Mouse (Mus musculus) ES-Bruce4 (cell line): ENCODE results near the gene Usp39. TPM values are rescaled to one million over a fixed set of nuclear protein-coding genes. Genes with fewer than 3 reads are reported as not detected.

Source experiments
- H3K27ac ChIP-seq: 2 replicates; pipeline ENCODE4 v1.5.1; 2012; ENCODE audit warnings: low read length, inconsistent platforms; ENCODE audit not compliant: insufficient read depth
- H3K27me3 ChIP-seq: 2 replicates; pipeline ENCODE4 v1.6.1; 2012; ENCODE audit warnings: mild to moderate bottlenecking, low read length, inconsistent platforms; ENCODE audit not compliant: control insufficient read depth, poor library complexity, insufficient read depth, severe bottlenecking
- H3K36me3 ChIP-seq: 2 replicates; pipeline ENCODE4 v1.6.1; 2012; ENCODE audit warnings: inconsistent platforms, mild to moderate bottlenecking, low read length, moderate library complexity; ENCODE audit not compliant: control insufficient read depth, poor library complexity, insufficient read depth, severe bottlenecking
- H3K4me1 ChIP-seq: one replicate; pipeline ENCODE4 v1.8.1; 2011; ENCODE audit warnings: low read length; ENCODE audit not compliant: control insufficient read depth, insufficient read depth
- H3K4me3 ChIP-seq: 2 replicates; pipeline ENCODE4 v1.5.1; 2011; ENCODE audit warnings: low read depth, mild to moderate bottlenecking, low read length
- H3K9ac ChIP-seq: 2 replicates; pipeline ENCODE4 v1.6.1; 2012; ENCODE audit warnings: low read depth, mild to moderate bottlenecking, inconsistent platforms; ENCODE audit not compliant: poor library complexity, severe bottlenecking
- H3K9me3 ChIP-seq: replicated peaks from 2 replicates; pipeline ENCODE4 v1.6.1; 2012; ENCODE audit warnings: mild to moderate bottlenecking, low read length, inconsistent platforms; ENCODE audit not compliant: control insufficient read depth, poor library complexity, insufficient read depth, severe bottlenecking
- CTCF ChIP-seq: IDR thresholded peaks from one replicate; pipeline ENCODE4 v1.8.1; 2011; ENCODE audit warnings: low read depth, low read length
- EP300 ChIP-seq: IDR thresholded peaks from 2 replicates; pipeline ENCODE4 v1.6.1; 2011; ENCODE audit warnings: low read depth, low read length; ENCODE audit not compliant: insufficient read depth
- POLR2A ChIP-seq: IDR thresholded peaks from one replicate; pipeline ENCODE4 v1.8.1; 2011; ENCODE audit warnings: low read length; ENCODE audit not compliant: insufficient read depth
- polyA plus RNA-seq: library from polyadenylated mRNA; stranded (reverse); fragments of >200 nt; gene quantifications from 2 replicates; pipeline ENCODE4 v1.2.4, GENCODE M21; 2011; ENCODE audit warnings: low read depth; ENCODE audit not compliant: missing spikeins, insufficient read depth, insufficient read length

The Usp39 gene
- 72.5 and 76.5 TPM in 2 replicates for polyA plus RNA-seq

DNA sequence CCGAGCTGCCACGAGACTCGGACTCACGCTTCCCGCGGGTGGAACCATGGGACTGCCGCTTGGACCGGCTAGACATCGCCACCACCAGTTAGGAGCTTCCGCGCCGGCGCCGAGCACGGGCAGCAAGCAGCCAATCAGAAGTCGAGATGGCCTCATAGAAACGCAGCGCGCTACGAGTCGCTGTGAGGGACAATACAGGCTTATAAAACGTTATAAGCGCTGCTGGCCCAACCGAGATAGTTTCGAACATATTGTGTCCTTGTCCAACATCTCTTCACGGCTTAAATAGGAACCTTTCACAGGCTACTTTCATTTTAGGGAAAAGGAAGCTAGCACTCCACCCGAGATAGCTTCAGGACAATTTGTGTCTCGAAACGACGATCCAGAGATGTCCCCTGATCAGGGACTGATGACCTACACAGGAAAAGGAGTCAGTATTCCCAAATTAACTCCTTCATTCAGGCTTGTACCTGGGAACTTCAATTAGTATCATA is at the start of gene Usp39:
Usp39 (minus strand) TSS at position 111 of the 494 bp plus-strand sequence.
- H3K27me3 ChIP-seq = no peaks in the 10 kb centered on the region
- H3K4me1 ChIP-seq = no peaks in the 10 kb centered on the region
- peak within 1 kb of the TSS; percentile 84 for H3K9ac ChIP-seq
- peaks cover 9% of the 10 kb centered on the region; the same call in 1 of the 2 replicates for H3K36me3 ChIP-seq
- no peak within 1 kb of the TSS for H3K27ac ChIP-seq
- no peaks in the 10 kb centered on the region for H3K9me3 ChIP-seq
- H3K4me3 ChIP-seq = peak within 1 kb of the TSS; percentile 95
- TF ChIP-seq CTCF (no peak), POLR2A (peak; percentile 54)

DNA sequence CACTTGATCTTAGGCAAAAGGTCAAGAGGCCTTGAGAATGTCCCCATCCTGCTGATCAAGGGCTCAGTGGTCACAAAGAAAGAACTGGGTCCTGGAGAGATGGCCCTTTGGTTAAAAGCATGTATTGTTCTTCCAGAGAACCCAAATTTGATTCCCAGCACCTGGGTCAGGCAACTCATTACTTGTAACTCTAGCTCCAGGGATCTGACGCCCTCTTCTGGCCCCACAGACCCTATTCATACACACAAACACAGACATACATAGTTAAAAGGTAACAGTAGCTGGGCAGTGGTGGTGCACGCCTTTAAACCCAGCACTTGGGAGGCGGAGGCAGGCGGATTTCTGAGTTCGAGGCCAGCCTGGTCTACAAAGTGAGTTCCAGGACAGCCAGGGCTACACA is 47.4 kb upstream of the Usp39 start:
- H3K4me3 ChIP-seq = no peak overlapping the region
- H3K27ac ChIP-seq = no peak overlapping the region
- no peaks in the 10 kb centered on the region for H3K27me3 ChIP-seq
- no peak overlapping the region for H3K9ac ChIP-seq
- H3K36me3 ChIP-seq = no peaks in the 10 kb centered on the region
- TF ChIP-seq CTCF (no peak), EP300 (no peak), POLR2A (no peak)
- no peaks in the 10 kb centered on the region for H3K4me1 ChIP-seq
- no peaks in the 10 kb centered on the region for H3K9me3 ChIP-seq

DNA sequence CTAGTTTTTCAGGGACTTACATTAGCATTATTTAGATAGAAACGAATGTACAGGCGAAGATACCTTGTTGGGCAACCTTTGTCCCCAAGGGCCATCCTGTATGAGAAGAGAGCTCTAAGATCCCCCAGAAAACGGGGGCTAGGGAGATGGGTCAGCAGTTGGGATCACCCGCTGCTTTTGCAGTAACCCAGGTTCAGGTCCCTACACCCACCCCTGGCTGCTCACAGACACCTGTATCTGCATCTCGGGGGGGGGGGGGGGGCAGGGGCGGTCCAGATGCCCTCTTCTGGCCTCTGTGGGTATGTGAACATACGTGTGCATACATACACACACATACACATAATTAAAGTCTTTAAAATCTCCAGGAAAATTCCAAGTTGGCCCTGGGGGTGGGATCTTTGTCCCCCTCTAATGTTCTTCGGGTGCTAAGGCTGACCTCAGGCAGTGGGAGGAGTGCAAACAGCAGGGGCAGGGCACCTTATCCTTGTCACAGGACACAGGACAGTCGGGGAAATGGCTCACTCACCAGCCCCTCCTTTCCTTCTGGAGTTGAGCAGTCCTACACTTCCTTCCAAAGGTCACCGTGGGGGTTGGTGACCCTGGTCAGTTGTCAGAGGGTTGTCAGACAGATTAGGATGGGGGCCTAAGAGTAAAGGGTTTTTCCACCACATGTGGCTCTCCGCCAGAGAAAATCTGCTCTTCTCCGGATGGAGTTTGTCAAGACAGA is 46.0 kb upstream of the Usp39 start:
- Histone ChIP-seq H3K27ac (0 out of 2 replicates have a peak overlapping the region, but pooled peaks have one; percentile 7), H3K9me3 (no peaks in the 10 kb centered on the region), H3K4me3 (no peak overlapping the region), H3K36me3 (no peaks in the 10 kb centered on the region), H3K27me3 (no peaks in the 10 kb centered on the region), H3K4me1 (no peaks in the 10 kb centered on the region), H3K9ac (no peak overlapping the region)
- no peak for TF ChIP-seq CTCF
- TF ChIP-seq EP300 = no peak
- TF ChIP-seq POLR2A = no peak

DNA sequence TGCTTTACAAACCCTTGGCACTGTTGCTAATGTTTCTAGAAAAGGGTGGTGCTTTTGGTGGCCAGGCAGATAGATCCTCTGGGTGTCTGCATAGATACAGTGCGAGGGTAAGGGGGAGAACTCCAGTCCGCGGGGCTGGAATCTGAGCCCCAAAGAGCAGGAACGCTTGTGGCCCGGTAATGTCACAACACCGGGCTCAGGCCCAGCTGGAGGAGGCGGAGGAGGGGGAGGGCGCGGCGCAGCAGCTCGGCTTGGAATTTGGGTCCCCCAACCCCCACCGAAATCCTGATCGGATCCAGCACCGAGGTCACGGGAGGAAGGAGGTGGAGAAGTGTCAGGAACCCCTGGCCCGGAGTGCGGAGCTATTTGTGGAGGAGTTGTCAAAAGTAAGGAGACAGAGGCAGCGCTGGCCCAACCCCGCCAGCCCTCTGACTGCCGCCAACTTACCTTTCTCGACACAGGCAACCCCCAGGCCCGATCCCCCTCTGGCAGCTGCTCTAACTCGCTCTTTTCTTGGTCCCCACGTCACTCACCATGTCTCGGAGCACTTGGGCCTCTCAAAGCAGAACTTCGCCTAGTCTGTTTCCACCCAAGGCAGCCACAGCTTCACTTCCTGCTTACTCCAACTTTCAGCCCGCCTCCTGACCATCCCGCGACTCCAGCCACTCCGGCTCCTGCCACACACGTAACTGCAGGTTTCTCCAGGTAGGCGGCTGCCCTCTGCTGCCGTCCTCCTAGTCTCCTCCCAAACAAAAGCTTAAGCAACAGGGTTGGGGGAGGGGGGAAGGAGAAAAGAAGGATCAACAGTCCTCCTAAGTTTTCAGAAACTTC is 45.2 kb upstream of the Usp39 start, which contains the start of gene Vamp8:
Vamp8 (minus strand) TSS at position 763 of the 831 bp plus-strand sequence.
- peak within 1 kb of the TSS; percentile 56 for H3K9ac ChIP-seq
- no peaks in the 10 kb centered on the region for H3K27me3 ChIP-seq
- no peaks in the 10 kb centered on the region for H3K36me3 ChIP-seq
- H3K9me3 ChIP-seq = no peaks in the 10 kb centered on the region
- H3K4me3 ChIP-seq = peak within 1 kb of the TSS; percentile 89
- H3K27ac ChIP-seq = peak within 1 kb of the TSS; percentile 36; the same call in 1 of the 2 replicates
- TF ChIP-seq CTCF (peak; percentile 35), EP300 (0 out of 2 replicates have a peak, but pooled peaks have one; percentile 32), POLR2A (no peak)
- H3K4me1 ChIP-seq = no peaks in the 10 kb centered on the region

DNA sequence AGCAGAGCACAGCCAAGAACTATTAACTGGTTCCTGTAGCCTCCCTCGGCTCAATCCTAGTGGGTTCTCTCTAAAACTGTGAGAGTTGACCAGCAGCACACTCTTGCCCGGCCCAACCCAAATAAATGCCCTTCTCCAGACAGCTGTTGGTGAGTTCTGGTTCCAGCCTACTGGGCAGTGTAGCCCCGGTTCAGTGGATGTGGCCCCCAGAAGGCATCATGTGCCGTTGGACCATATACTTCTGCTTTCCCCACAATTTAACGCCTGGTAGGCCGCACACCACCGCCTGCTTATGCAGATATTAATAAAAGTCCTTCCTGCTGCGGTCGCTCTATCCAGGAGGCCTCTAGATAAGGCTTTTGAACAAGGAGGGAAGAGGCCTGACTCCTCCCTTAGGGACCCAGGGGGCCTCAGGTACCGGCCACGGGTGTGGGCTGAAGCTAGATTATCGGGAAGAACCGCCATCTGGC is 44.5 kb upstream of the Usp39 start:
- peak overlapping the region; percentile 89 for H3K4me3 ChIP-seq
- no peaks in the 10 kb centered on the region for H3K9me3 ChIP-seq
- H3K27ac ChIP-seq = no peak overlapping the region; the same call in 1 of the 2 replicates
- H3K9ac ChIP-seq = peak overlapping the region; percentile 56
- H3K4me1 ChIP-seq = no peaks in the 10 kb centered on the region
- TF ChIP-seq CTCF (no peak), POLR2A (no peak), EP300 (no peak)
- no peaks in the 10 kb centered on the region for H3K27me3 ChIP-seq
- H3K36me3 ChIP-seq = no peaks in the 10 kb centered on the region
